16 mouse cellular contexts compared by ENCODE assay signal in the genomic region with DNA sequence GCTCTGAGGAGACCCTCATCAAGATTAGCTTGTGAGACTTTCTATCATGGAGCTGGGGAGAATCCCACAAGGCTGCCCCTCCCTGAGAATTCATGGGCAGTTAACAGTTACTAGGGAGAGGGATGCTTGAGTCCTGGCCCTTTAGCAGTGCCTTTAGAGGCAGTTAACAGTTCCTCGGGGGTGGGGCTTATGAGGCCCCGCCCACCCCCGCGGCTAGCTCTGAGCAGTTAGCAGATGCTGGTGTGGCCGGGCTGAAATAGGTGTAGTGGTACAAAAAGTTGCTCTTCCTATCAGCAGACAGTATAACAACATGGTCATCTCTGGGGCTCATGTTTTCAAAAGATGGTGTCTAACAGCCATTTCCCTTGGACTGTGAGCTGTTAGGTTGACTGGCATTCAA. TPM values are rescaled to one million over a fixed set of nuclear protein-coding genes. Genes with fewer than 3 reads are reported as not detected.
DNase-seq lines count a peak whose midpoint lies in the region; ATAC-seq lines count a peak whose summit lies in the region.
"Had no signal": no experiment of that assay in that cellular context is flagged by ENCODE, and none has a peak within 500 bp of the region (broad histone marks: within the 10 kb centered on the region; RNA-seq: fewer than 3 reads in every experiment).

No protein-coding gene starts in this region.

- peak; percentile 21 for DNase-seq in embryo, embryonic 11 days
- DNase-seq in embryo, embryonic 10 days (ENCODE audit: low spot score), result no peak
- DNase-seq in thymus, postnatal 14 days, result peak; percentile 23
- DNase-seq in thymus, postnatal 25 days, result no peak
- DNase-seq in left cerebral cortex, postnatal 14 days (ENCODE audit: low spot score in 2 of 2), result no peak
- DNase-seq in cerebellum, postnatal 36 days, result no peak
- DNase-seq: adrenal gland, postnatal 10 days; cerebellum, adult 11-12 months; cerebellum, postnatal 25 days; gastrocnemius, postnatal 36 days; kidney, adult 2 months; kidney, postnatal 14 days; retina, postnatal 1 day had no signal

- intact Hi-C loops in left cerebral cortex, postnatal 14 days (cut with DNase I), result loop anchor here (10.0 kb wide), 1 partner anchor 130 kb away; no protein-coding TSS in a partner anchor

- 0 out of 2 replicates have a peak, but pooled peaks have one; percentile 35 for ATAC-seq in granulocyte monocyte progenitor cell, adult 5-6 weeks (replicated peaks; ENCODE audit: poor library complexity, severe bottlenecking)
- ATAC-seq: hindbrain, postnatal 0 days; midbrain, embryonic 15.5 days had no signal

RNA-seq across cellular contexts. Expression of gene Plekhm1, which starts 12.5 kb away (rescaled TPM):
- 8.6 and 13.2 TPM in 2 replicates for total RNA-seq in granulocyte monocyte progenitor cell, adult 5-6 weeks (2014; fragmentation: Nextera tagmentation)
- 3.9 and 4.8 TPM in 2 replicates for total RNA-seq in granulocyte monocyte progenitor cell, adult 5-6 weeks (2017)
- total RNA-seq in left cerebral cortex, postnatal 14 days (2021), result 10 to 100 TPM; 15.5 to 16.9 TPM

Comparison
In these comparisons a context has a peak if more than half of its experiments do, and no peak if none do; other contexts are left out.
1. DNase-seq: peak in embryo, embryonic 11 days (single experiment) and thymus, postnatal 14 days (single experiment); none in embryo, embryonic 10 days (single experiment), thymus, postnatal 25 days (single experiment), left cerebral cortex, postnatal 14 days (0 of 2) and cerebellum, postnatal 36 days (0 of 2).